Mouse (Mus musculus): ENCODE data around the gene Pcsk6. TPM values are rescaled to one million over a fixed set of nuclear protein-coding genes. Genes with fewer than 3 reads are reported as not detected.
A peak's percentile ranks its signal among the peaks of the same experiment; 100 is the strongest.

Gene Pcsk6
- polyA plus RNA-seq, 2 experiments: 0.88 to 1.5 TPM

GRCm38 (mm10) chr7:66008892-66009273 is 147.3 kb downstream of the Pcsk6 start:
- no peaks in the 10 kb centered on the region for H3K9me3 ChIP-seq (ENCODE audit: control insufficient read depth, low read length)
- TF ChIP-seq CTCF (IDR thresholded peaks at IDR 0.05; ENCODE audit: low read depth): no peak
- TF ChIP-seq EP300 (IDR thresholded peaks at IDR 0.05; ENCODE audit: low read depth): no peak
- H3K27me3 ChIP-seq (ENCODE audit: control insufficient read depth, insufficient read depth, low read length): no peaks in the 10 kb centered on the region
- no peak overlapping the region for H3K9ac ChIP-seq (replicated peaks)
- H3K27ac ChIP-seq: no peak overlapping the region
- H3K4me3 ChIP-seq (ENCODE audit: insufficient read depth in 1 of 2, low read depth in 2 of 2, low read length in 2 of 2): no peak overlapping the region
- no peak overlapping the region for H3K4me2 ChIP-seq (ENCODE audit: low read depth)
- no peak for DNase-seq (ENCODE audit: low read depth in 3 of 3, low spot score in 3 of 3)
- ATAC-seq (ENCODE audit: insufficient read depth): no peak
- no peaks in the 10 kb centered on the region for H3K4me1 ChIP-seq (replicated peaks; ENCODE audit: control insufficient read depth in 2 of 2, insufficient read depth in 2 of 2, low read length in 1 of 2)
- no peaks in the 10 kb centered on the region for H3K36me3 ChIP-seq (replicated peaks; ENCODE audit: control insufficient read depth, insufficient read depth, low read depth)
- WGBS (ENCODE audit: insufficient replicate concordance): 76% methylated on average over 16 of the region's 16 CpGs

- DNase-seq (ENCODE audit: low read depth in 3 of 3, low spot score in 3 of 3) (no peak), ATAC-seq (ENCODE audit: insufficient read depth) (no peak)
- H3K36me3 ChIP-seq (replicated peaks; ENCODE audit: control insufficient read depth, insufficient read depth, low read depth): no peaks in the 10 kb centered on the region
- H3K9ac ChIP-seq (replicated peaks): no peak overlapping the region
- 67% methylated on average over 6 of the region's 6 CpGs for WGBS (ENCODE audit: insufficient replicate concordance)
- no peaks in the 10 kb centered on the region for H3K4me1 ChIP-seq (replicated peaks; ENCODE audit: control insufficient read depth in 2 of 2, insufficient read depth in 2 of 2, low read length in 1 of 2)
- H3K27me3 ChIP-seq (ENCODE audit: control insufficient read depth, insufficient read depth, low read length): no peaks in the 10 kb centered on the region
- no peak for TF ChIP-seq CTCF (IDR thresholded peaks at IDR 0.05; ENCODE audit: low read depth)
- TF ChIP-seq EP300 (IDR thresholded peaks at IDR 0.05; ENCODE audit: low read depth): no peak
- no peak overlapping the region for H3K4me3 ChIP-seq (ENCODE audit: insufficient read depth in 1 of 2, low read depth in 2 of 2, low read length in 2 of 2)
- no peaks in the 10 kb centered on the region for H3K9me3 ChIP-seq (ENCODE audit: control insufficient read depth, low read length)
- no peak overlapping the region for H3K4me2 ChIP-seq (ENCODE audit: low read depth)
- H3K27ac ChIP-seq: no peak overlapping the region
These were observed 149.0 kb downstream of the Pcsk6 start for GRCm38 (mm10) chr7:66010518-66010917.

- H3K4me3 ChIP-seq (ENCODE audit: insufficient read depth in 1 of 2, low read depth in 2 of 2, low read length in 2 of 2): no peak overlapping the region
- H3K27ac ChIP-seq: no peak overlapping the region
- H3K36me3 ChIP-seq (replicated peaks; ENCODE audit: control insufficient read depth, insufficient read depth, low read depth): no peaks in the 10 kb centered on the region
- H3K9ac ChIP-seq (replicated peaks): no peak overlapping the region
- WGBS (ENCODE audit: insufficient replicate concordance): 64% methylated on average over 2 of the region's 2 CpGs
- DNase-seq (ENCODE audit: low read depth in 3 of 3, low spot score in 3 of 3) (no peak), ATAC-seq (ENCODE audit: insufficient read depth) (no peak)
- TF ChIP-seq CTCF (IDR thresholded peaks at IDR 0.05; ENCODE audit: low read depth): peak; percentile 49
- TF ChIP-seq EP300 (IDR thresholded peaks at IDR 0.05; ENCODE audit: low read depth): no peak
- H3K27me3 ChIP-seq (ENCODE audit: control insufficient read depth, insufficient read depth, low read length): no peaks in the 10 kb centered on the region
- no peaks in the 10 kb centered on the region for H3K4me1 ChIP-seq (replicated peaks; ENCODE audit: control insufficient read depth in 2 of 2, insufficient read depth in 2 of 2, low read length in 1 of 2)
- H3K4me2 ChIP-seq (ENCODE audit: low read depth): no peak overlapping the region
- H3K9me3 ChIP-seq (ENCODE audit: control insufficient read depth, low read length): no peaks in the 10 kb centered on the region
These were observed 166.2 kb downstream of the Pcsk6 start for GRCm38 (mm10) chr7:66027747-66028146.

- no peak for TF ChIP-seq EP300 (IDR thresholded peaks at IDR 0.05; ENCODE audit: low read depth)
- no peak for TF ChIP-seq CTCF (IDR thresholded peaks at IDR 0.05; ENCODE audit: low read depth)
- Histone ChIP-seq H3K9me3 (ENCODE audit: control insufficient read depth, low read length) (no peaks in the 10 kb centered on the region), H3K4me3 (ENCODE audit: insufficient read depth in 1 of 2, low read depth in 2 of 2, low read length in 2 of 2) (no peak overlapping the region), H3K9ac (replicated peaks) (no peak overlapping the region), H3K4me1 (replicated peaks; ENCODE audit: control insufficient read depth in 2 of 2, insufficient read depth in 2 of 2, low read length in 1 of 2) (no peaks in the 10 kb centered on the region), H3K36me3 (replicated peaks; ENCODE audit: control insufficient read depth, insufficient read depth, low read depth) (no peaks in the 10 kb centered on the region), H3K27me3 (ENCODE audit: control insufficient read depth, insufficient read depth, low read length) (no peaks in the 10 kb centered on the region), H3K4me2 (ENCODE audit: low read depth) (no peak overlapping the region), H3K27ac (no peak overlapping the region)
- no peak for ATAC-seq (ENCODE audit: insufficient read depth)
- 67% methylated on average over 6 of the region's 6 CpGs for WGBS (ENCODE audit: insufficient replicate concordance)
- DNase-seq (ENCODE audit: low read depth in 3 of 3, low spot score in 3 of 3): no peak
These were observed 167.4 kb downstream of the Pcsk6 start for GRCm38 (mm10) chr7:66028766-66029512.

DNA sequence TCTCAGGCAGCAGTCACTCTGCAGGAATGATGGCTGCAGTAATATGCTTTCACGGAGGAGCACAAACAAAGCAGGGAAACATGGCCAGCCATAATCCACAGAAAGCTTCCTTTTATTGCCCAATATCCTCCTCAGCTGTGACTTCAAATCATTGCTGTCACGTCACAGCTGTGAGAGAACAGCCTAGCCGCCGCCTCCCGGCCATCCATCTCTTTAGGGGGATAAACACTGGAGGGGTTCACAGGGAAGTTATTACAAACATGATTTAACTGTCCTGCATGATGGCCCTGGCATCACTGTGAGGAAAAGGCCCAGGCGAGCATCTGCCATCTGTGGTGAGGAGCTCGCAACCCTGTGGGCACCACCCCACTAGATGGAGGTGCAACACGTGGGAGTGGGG is 175.3 kb downstream of the Pcsk6 start:
- no peak for ATAC-seq (ENCODE audit: insufficient read depth)
- H3K9me3 ChIP-seq (ENCODE audit: control insufficient read depth, low read length): no peaks in the 10 kb centered on the region
- H3K4me1 ChIP-seq (replicated peaks; ENCODE audit: control insufficient read depth in 2 of 2, insufficient read depth in 2 of 2, low read length in 1 of 2): no peaks in the 10 kb centered on the region
- no peak for DNase-seq (ENCODE audit: low read depth in 3 of 3, low spot score in 3 of 3)
- H3K27me3 ChIP-seq (ENCODE audit: control insufficient read depth, insufficient read depth, low read length): no peaks in the 10 kb centered on the region
- 40% methylated on average over 8 of the region's 8 CpGs for WGBS (ENCODE audit: insufficient replicate concordance)
- no peak overlapping the region for H3K27ac ChIP-seq
- no peak for TF ChIP-seq EP300 (IDR thresholded peaks at IDR 0.05; ENCODE audit: low read depth)
- TF ChIP-seq CTCF (IDR thresholded peaks at IDR 0.05; ENCODE audit: low read depth): no peak
- H3K4me2 ChIP-seq (ENCODE audit: low read depth): no peak overlapping the region
- no peak overlapping the region for H3K4me3 ChIP-seq (ENCODE audit: insufficient read depth in 1 of 2, low read depth in 2 of 2, low read length in 2 of 2)
- H3K9ac ChIP-seq (replicated peaks): no peak overlapping the region
- H3K36me3 ChIP-seq (replicated peaks; ENCODE audit: control insufficient read depth, insufficient read depth, low read depth): no peaks in the 10 kb centered on the region

Measured in liver, embryonic 14.5 days (tissue).